Mouse (Mus musculus) spleen, postnatal 0 days (tissue): ENCODE data around the gene Higd1c. TPM values are rescaled to one million over a fixed set of nuclear protein-coding genes. Genes with fewer than 3 reads are reported as not detected.

Source experiments
- polyA plus RNA-seq: library from polyadenylated mRNA; unstranded; fragments of >200 nt; fragmentation: Nextera tagmentation; extraction: Ambion mirVana; gene quantifications from 2 replicates; pipeline ENCODE4 v1.2.1, GENCODE M21; 2015

Higd1c gene
- polyA plus RNA-seq = not detected in 2 replicates

GRCm38 (mm10) chr15:100364242-100364641 lies at the start of gene Higd1c:
TSS of gene Higd1c (plus strand) at chr15:100364542.

GRCm38 (mm10) chr15:100334629-100335028 lies 29.7 kb upstream of the Higd1c start, which contains the start of gene Mettl7a3:
TSS of gene Mettl7a3 (plus strand) at chr15:100334929.

GRCm38 (mm10) chr15:100352711-100353250 lies 11.6 kb upstream of the Higd1c start, which contains the start of the genes Methig1 and Mettl7a2:
TSS of gene Methig1 (plus strand) at chr15:100353149.
TSS of gene Mettl7a2 (plus strand) at chr15:100353200.

GRCm38 (mm10) chr15:100421758-100422197 lies 57.4 kb downstream of the Higd1c start, which contains the start of gene Gm5475:
TSS of gene Gm5475 (plus strand) at chr15:100422147.

GRCm38 (mm10) chr15:100424396-100425122 lies 60.2 kb downstream of the Higd1c start, which contains the start of gene Slc11a2:
TSS of gene Slc11a2 (minus strand) at chr15:100425072.

Other genes with a start within 250 kb of the Higd1c start
- gene Atf1, start 136.7 kb upstream of the Higd1c start, polyA plus RNA-seq = 60.8 and 61.5 TPM in 2 replicates
- not detected in 2 replicates for gene Tmprss12, start 83.7 kb upstream of the Higd1c start, polyA plus RNA-seq
- 6.5 and 7.0 TPM in 2 replicates for gene Mettl7a1, start 60.4 kb upstream of the Higd1c start, polyA plus RNA-seq
- gene Mettl7a3, start 29.6 kb upstream of the Higd1c start, polyA plus RNA-seq = 0.07 TPM in 1 of 2 replicates, not detected in the other
- gene Methig1, start 11.4 kb upstream of the Higd1c start, polyA plus RNA-seq = 0.11 TPM in 1 of 2 replicates, not detected in the other
- not detected in 2 replicates for gene Mettl7a2, start 11.3 kb upstream of the Higd1c start, polyA plus RNA-seq
- gene Gm5475, start 57.6 kb downstream of the Higd1c start, polyA plus RNA-seq = 0.07 TPM in 1 of 2 replicates, not detected in the other
- 35.7 and 43.1 TPM in 2 replicates for gene Slc11a2, start 60.5 kb downstream of the Higd1c start, polyA plus RNA-seq
- 10.5 and 11.1 TPM in 2 replicates for gene Letmd1, start 104.5 kb downstream of the Higd1c start, polyA plus RNA-seq
- gene Csrnp2, start 130.9 kb downstream of the Higd1c start, polyA plus RNA-seq = 1.6 and 1.7 TPM in 2 replicates
- 8.3 and 9.8 TPM in 2 replicates for gene Tfcp2, start 187.5 kb downstream of the Higd1c start, polyA plus RNA-seq
- gene Pou6f1, start 235.4 kb downstream of the Higd1c start, polyA plus RNA-seq = 2.7 and 3.5 TPM in 2 replicates